Mouse (Mus musculus) spleen, adult 18-20 months (tissue): Measurements from ENCODE around the gene Lima1.
"Not testable (repeated sequence)": the region's sequence is repeated elsewhere in the genome, so short reads cannot be mapped to it uniquely, and the experiment has no call there.

ENCODE experiments used
- DNase-seq, 2 experiments: peaks; one replicate each; pipeline ENCODE4 v3.0.0; 2022; ENCODE audit warnings: mixed read lengths in 2 of 2

Lima1 gene

GRCm38 (mm10) chr15:99833648-99834454 is 41.4 kb downstream of the Lima1 start:
- DNase-seq = no peak

- DNase-seq = no peak
Observed at GRCm38 (mm10) chr15:99831535-99831934, 43.7 kb downstream of the Lima1 start.

- no peak for DNase-seq
Observed at GRCm38 (mm10) chr15:99828061-99828460, 47.2 kb downstream of the Lima1 start.

- DNase-seq = no peak
Observed at GRCm38 (mm10) chr15:99826210-99826888, 48.9 kb downstream of the Lima1 start.

- no peak for DNase-seq
Observed at GRCm38 (mm10) chr15:99825211-99825610, 50.0 kb downstream of the Lima1 start.

GRCm38 (mm10) chr15:99823322-99823898 is 51.8 kb downstream of the Lima1 start:
- no peak for DNase-seq

- DNase-seq = not testable (repeated sequence)
Observed at GRCm38 (mm10) chr15:99822501-99822900, 52.8 kb downstream of the Lima1 start.

GRCm38 (mm10) chr15:99819621-99820279 is 55.5 kb downstream of the Lima1 start:
- no peak for DNase-seq

GRCm38 (mm10) chr15:99819109-99819440 is 56.2 kb downstream of the Lima1 start:
- DNase-seq = no peak

GRCm38 (mm10) chr15:99818321-99819108 is 56.7 kb downstream of the Lima1 start:
- DNase-seq = no peak

GRCm38 (mm10) chr15:99817343-99818235 is 57.7 kb downstream of the Lima1 start:
- DNase-seq = no peak

- DNase-seq = no peak
Observed at GRCm38 (mm10) chr15:99815999-99816398, 59.3 kb downstream of the Lima1 start.

GRCm38 (mm10) chr15:99814554-99815260 is 60.5 kb downstream of the Lima1 start:
- DNase-seq = no peak

GRCm38 (mm10) chr15:99813639-99814038 is 61.6 kb downstream of the Lima1 start:
- no peak for DNase-seq

- DNase-seq = no peak
Observed at GRCm38 (mm10) chr15:99812097-99812496, 63.2 kb downstream of the Lima1 start.

GRCm38 (mm10) chr15:99807776-99808735 is 67.2 kb downstream of the Lima1 start:
- no peak for DNase-seq

GRCm38 (mm10) chr15:99806171-99806570 is 69.1 kb downstream of the Lima1 start:
- DNase-seq = no peak

GRCm38 (mm10) chr15:99805673-99806072 is 69.6 kb downstream of the Lima1 start:
- DNase-seq = no peak

- no peak for DNase-seq
Observed at GRCm38 (mm10) chr15:99803186-99803644, 72.0 kb downstream of the Lima1 start.
